Mouse (Mus musculus) CH12.LX (cell line): ENCODE results near the gene Rap1gds1. TPM values are rescaled to one million over a fixed set of nuclear protein-coding genes. Genes with fewer than 3 reads are reported as not detected.

Experiments
- DNase-seq: peaks from one replicate; pipeline ENCODE4 v3.0.0-alpha.2; 2013; ENCODE audit errors: extremely low read depth
- H3K27ac ChIP-seq: 2 replicates; pipeline ENCODE4 v1.5.1; 2012; ENCODE audit warnings: low read depth, mild to moderate bottlenecking, control low read depth, moderate library complexity; ENCODE audit not compliant: insufficient read depth
- H3K27me3 ChIP-seq: replicated peaks from 2 replicates; pipeline ENCODE3; 2012; ENCODE audit warnings: inconsistent platforms
- H3K36me3 ChIP-seq, 2 experiments: replicated peaks in 1 of 2; 2 replicates each; pipeline versions ENCODE3 to v1.6.1; 2012; ENCODE audit warnings: inconsistent platforms in 1 of 2, low read length in 1 of 2, mild to moderate bottlenecking in 1 of 2, mixed read lengths in 1 of 2, moderate library complexity in 1 of 2; ENCODE audit not compliant: control insufficient read depth in 1 of 2, insufficient read depth in 1 of 2
- H3K4me1 ChIP-seq, 2 experiments: 2 replicates each; pipeline ENCODE4 v1.6.1; 2012; ENCODE audit warnings: inconsistent platforms in 1 of 2, moderate library complexity in 1 of 2; ENCODE audit not compliant: insufficient read depth in 2 of 2, control insufficient read depth in 1 of 2
- H3K4me2 ChIP-seq: 2 replicates; pipeline ENCODE4 v1.6.1; 2012; ENCODE audit warnings: low read depth, mild to moderate bottlenecking, control low read depth; ENCODE audit not compliant: poor library complexity, insufficient read depth, severe bottlenecking
- H3K4me3 ChIP-seq, 3 experiments: fragments of 150-350 bp in 1 of 3; sonication (generic) in 1 of 3; replicated peaks in 1 of 3; 2 replicates each; pipeline versions ENCODE3 to v1.5.1; 2011 to 2012; ENCODE audit warnings: low read depth in 2 of 3, low read length in 2 of 3, mild to moderate bottlenecking in 2 of 3, moderate library complexity in 2 of 3, control low read depth in 1 of 3, improper control_type of control experiment in 1 of 3, inconsistent platforms in 1 of 3, mixed read lengths in 1 of 3; ENCODE audit not compliant: poor library complexity in 1 of 3
- H3K79me2 ChIP-seq: replicated peaks from 2 replicates; pipeline ENCODE4 v1.6.1; 2012; ENCODE audit warnings: mild to moderate bottlenecking, moderate library complexity; ENCODE audit not compliant: control insufficient read depth, poor library complexity, insufficient read depth, severe bottlenecking; ENCODE audit errors: extremely low read depth
- H3K9ac ChIP-seq: 2 replicates; pipeline ENCODE4 v1.6.1; 2012; ENCODE audit warnings: low read depth, mild to moderate bottlenecking, control low read depth, moderate library complexity; ENCODE audit not compliant: insufficient read depth
- H3K9me3 ChIP-seq: replicated peaks from 2 replicates; pipeline ENCODE3; 2012; ENCODE audit warnings: low read length, inconsistent platforms, mixed read lengths
- BHLHE40 ChIP-seq: IDR thresholded peaks from 2 replicates; pipeline ENCODE4 v1.6.1; 2011; ENCODE audit warnings: mild to moderate bottlenecking, low read depth, low read length, improper control_type of control experiment
- CHD2 ChIP-seq: IDR thresholded peaks from 2 replicates; pipeline ENCODE4 v1.6.1; 2011; ENCODE audit warnings: low read length, improper control_type of control experiment
- E2F4 ChIP-seq: IDR thresholded peaks from 2 replicates; pipeline ENCODE4 v1.6.1; 2011; ENCODE audit warnings: low read depth, low read length, improper control_type of control experiment; ENCODE audit not compliant: insufficient replicate concordance
- ETS1 ChIP-seq: conservative IDR thresholded peaks from 2 replicates; pipeline ENCODE4 v1.6.1; 2012; ENCODE audit warnings: low read depth, mild to moderate bottlenecking, inconsistent platforms, low read length, improper control_type of control experiment, moderate library complexity
- GABPA ChIP-seq: IDR thresholded peaks from 2 replicates; pipeline ENCODE4 v1.6.1; 2012; ENCODE audit warnings: low read depth, low read length, improper control_type of control experiment, inconsistent platforms; ENCODE audit not compliant: insufficient replicate concordance
- IRF4 ChIP-seq: IDR thresholded peaks from 2 replicates; pipeline ENCODE4 v1.6.1; 2014; ENCODE audit warnings: low read depth, mild to moderate bottlenecking, inconsistent platforms, low read length, improper control_type of control experiment
- JUN ChIP-seq: IDR thresholded peaks from 2 replicates; pipeline ENCODE4 v1.6.1; 2011; ENCODE audit warnings: low read depth, mild to moderate bottlenecking, low read length, improper control_type of control experiment, moderate library complexity; ENCODE audit not compliant: insufficient read depth
- JUND ChIP-seq: conservative IDR thresholded peaks from 2 replicates; pipeline ENCODE4 v1.6.1; 2011; ENCODE audit warnings: low read depth, low read length, improper control_type of control experiment
- MAX ChIP-seq: IDR thresholded peaks from 2 replicates; pipeline ENCODE4 v1.6.1; 2011; ENCODE audit warnings: low read length, improper control_type of control experiment
- MAZ ChIP-seq: IDR thresholded peaks from 2 replicates; pipeline ENCODE4 v1.6.1; 2012; ENCODE audit warnings: low read depth, mild to moderate bottlenecking, inconsistent platforms, low read length, improper control_type of control experiment, moderate library complexity
- MYC ChIP-seq: IDR thresholded peaks from 2 replicates; pipeline ENCODE4 v1.6.1; 2011; ENCODE audit warnings: low read depth, mild to moderate bottlenecking, improper control_type of control experiment, low read length
- NRF1 ChIP-seq: IDR thresholded peaks from 2 replicates; pipeline ENCODE4 v1.6.1; 2014; ENCODE audit warnings: low read depth, mild to moderate bottlenecking, inconsistent platforms, low read length, improper control_type of control experiment, moderate library complexity
- POLR2A ChIP-seq: IDR thresholded peaks from 2 replicates; pipeline ENCODE4 v1.6.1; 2011; ENCODE audit warnings: low read depth, mild to moderate bottlenecking, improper control_type of control experiment, low read length
- POLR2AphosphoS2 ChIP-seq: IDR thresholded peaks from 2 replicates; pipeline ENCODE4 v1.6.1; 2011; ENCODE audit warnings: low read depth, low read length, improper control_type of control experiment
- TBP ChIP-seq: conservative IDR thresholded peaks from 2 replicates; pipeline ENCODE4 v1.6.1; 2011; ENCODE audit warnings: low read depth, low read length, improper control_type of control experiment
- UBTF ChIP-seq: IDR thresholded peaks from 2 replicates; pipeline ENCODE4 v1.6.1; 2012; ENCODE audit warnings: low read depth, mild to moderate bottlenecking, inconsistent platforms, low read length, improper control_type of control experiment, moderate library complexity
- USF2 ChIP-seq: conservative IDR thresholded peaks from 2 replicates; pipeline ENCODE4 v1.6.1; 2011; ENCODE audit warnings: low read depth, low read length, improper control_type of control experiment
- ZKSCAN1 ChIP-seq: IDR thresholded peaks from 2 replicates; pipeline ENCODE4 v1.6.1; 2012; ENCODE audit warnings: low read depth, inconsistent platforms, low read length, improper control_type of control experiment, borderline replicate concordance
- ZNF384 ChIP-seq: IDR thresholded peaks from 2 replicates; pipeline ENCODE4 v1.6.1; 2012; ENCODE audit warnings: low read depth, low read length, improper control_type of control experiment, inconsistent platforms
- dilution Hi-C: fragments of 300-500 bp; cut with MboI; formaldehyde crosslinking; loops from 2 replicates; pipeline ENCODE4 v1.14.3; 2020; ENCODE audit warnings: low sequenced_read_pairs; ENCODE audit not compliant: extremely low pct_unique_long_range_greater_than_20kb, extremely low pct_ligation_motif_present
- in situ Hi-C: fragments of 300-500 bp; cut with MboI; formaldehyde crosslinking; loops from 3 replicates; pipeline ENCODE4 v1.14.3; 2019; ENCODE audit warnings: low sequenced_read_pairs, low pct_ligation_motif_present, low pct_unique_long_range_greater_than_20kb, mixed read lengths
- polyA plus RNA-seq: library from polyadenylated mRNA; unstranded; fragments of >175 nt; gene quantifications from 2 replicates; pipeline ENCODE4 v1.2.1, GENCODE M21; 2012; ENCODE audit warnings: low read depth; ENCODE audit not compliant: insufficient read length
- total RNA-seq, 2 experiments: library from RNA; depleted of rRNA; stranded (reverse); fragments of 300-350 nt in 1 of 2; fragments of >200 nt in 1 of 2; gene quantifications; 2 replicates each; pipeline ENCODE4 v1.2.3; 2012 to 2014

The Rap1gds1 gene
- total and polyA plus RNA-seq, 3 experiments = 24.4 to 36.7 (median 26.3) TPM

- DNase-seq = no peak
- in situ Hi-C loops (no loop called here), dilution Hi-C loops (no loop called here)
- no peak for TF ChIP-seq NRF1
- no peak for TF ChIP-seq MYC
- no peak overlapping the region for H3K4me2 ChIP-seq
- H3K27me3 ChIP-seq = no peaks in the 10 kb centered on the region
- no peak overlapping the region for H3K27ac ChIP-seq
- H3K9ac ChIP-seq = no peak overlapping the region
- no peaks in the 10 kb centered on the region for H3K9me3 ChIP-seq
- H3K79me2 ChIP-seq = no peaks in the 10 kb centered on the region
- H3K36me3 ChIP-seq = peaks cover 5 to 37% of the 10 kb centered on the region in 2 experiments
- H3K4me1 ChIP-seq = no peaks in the 10 kb centered on the region
- no peak overlapping the region for H3K4me3 ChIP-seq
These were observed 138.2 kb downstream of the Rap1gds1 start for GRCm38 (mm10) chr3:138936780-138937179.

GRCm38 (mm10) chr3:138927437-138927836 is 147.6 kb downstream of the Rap1gds1 start:
- dilution Hi-C loops = no loop called here
- Histone ChIP-seq H3K9me3 (no peaks in the 10 kb centered on the region), H3K4me1 (no peaks in the 10 kb centered on the region), H3K27ac (no peak overlapping the region), H3K36me3 (peaks cover 0 to 29% of the 10 kb centered on the region in 2 experiments), H3K4me2 (no peak overlapping the region), H3K79me2 (no peaks in the 10 kb centered on the region), H3K9ac (no peak overlapping the region), H3K4me3 (no peak overlapping the region), H3K27me3 (no peaks in the 10 kb centered on the region)
- DNase-seq = no peak
- TF ChIP-seq POLR2AphosphoS2 (no peak), ZKSCAN1 (no peak), CHD2 (no peak), E2F4 (no peak), POLR2A (no peak), ETS1 (no peak), MAX (no peak), USF2 (no peak), GABPA (no peak), UBTF (no peak), TBP (no peak), ZNF384 (no peak), JUND (no peak), IRF4 (no peak), JUN (no peak), NRF1 (no peak), MAZ (no peak), BHLHE40 (no peak)
- in situ Hi-C loops = no loop called here
